Mouse (Mus musculus): Measurements from ENCODE around the gene Axdnd1. TPM values are rescaled to one million over a fixed set of nuclear protein-coding genes. Genes with fewer than 3 reads are reported as not detected.

Axdnd1 gene
- total RNA-seq, 1 experiment from 2014 or later, result 1.2 TPM

Other genes with a start within 250 kb of the Axdnd1 start
- not detected in 2 replicates for gene Fam163a, start 216.1 kb downstream of the Axdnd1 start, total RNA-seq (2017)
- 0.23 TPM in 1 of 2 replicates, not detected in the other for gene Tdrd5, start 117.5 kb downstream of the Axdnd1 start, total RNA-seq (2017)
- 0.23 TPM in 1 of 2 replicates, not detected in the other for gene Nphs2, start 110.4 kb downstream of the Axdnd1 start, total RNA-seq (2017)
- 984 and 1,239 TPM in 2 replicates for gene Gm2000, start 55.1 kb downstream of the Axdnd1 start, total RNA-seq (2017)
- gene Soat1, start 53.2 kb upstream of the Axdnd1 start, total RNA-seq (2017), result 80.2 and 105 TPM in 2 replicates
- 10.1 and 10.4 TPM in 2 replicates for gene Gm10031, start 102.9 kb upstream of the Axdnd1 start, total RNA-seq (2017)
- gene Abl2, start 137.6 kb upstream of the Axdnd1 start, total RNA-seq (2017), result 25.8 and 28.6 TPM in 2 replicates